Mouse (Mus musculus) cerebellum, adult 9-10 months (tissue): Measurements from ENCODE around the gene Hic1.

Source experiments
- DNase-seq: peaks from one replicate; pipeline ENCODE4 v3.0.0; 2022

The Hic1 gene

DNA sequence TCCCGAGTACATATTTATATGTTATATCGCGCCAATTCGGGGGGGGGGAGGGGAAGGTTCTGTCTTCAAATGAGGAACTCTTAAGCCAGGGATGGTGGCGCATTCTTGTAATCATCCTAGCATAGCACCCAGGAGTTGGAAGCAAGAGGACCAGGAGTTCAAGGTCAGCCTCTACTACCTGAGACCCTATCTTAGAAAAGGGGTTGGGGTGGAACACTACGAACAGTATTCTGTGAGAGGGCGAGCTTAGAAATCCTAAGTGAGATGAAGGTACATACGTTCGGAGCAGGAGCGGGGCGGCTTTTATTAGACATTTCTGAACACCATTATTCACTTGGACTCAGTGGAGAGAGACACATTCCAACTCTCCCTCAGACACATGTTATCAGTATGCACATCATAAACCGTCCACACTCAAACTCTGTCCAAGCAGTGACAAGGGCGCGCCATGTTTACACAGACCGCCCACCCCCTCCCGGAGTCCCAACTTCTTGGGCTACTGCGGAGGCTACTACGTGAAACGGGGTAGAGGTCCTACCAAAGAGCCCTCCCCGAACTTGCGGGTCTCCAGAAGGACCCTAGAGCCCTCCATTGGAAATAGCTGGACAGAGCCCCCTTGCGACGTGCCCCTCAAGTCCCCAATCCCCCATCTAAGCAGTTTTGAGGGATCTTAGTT lies at the start of gene Hic1:
Hic1 (minus strand) TSS at position 115 of the 676 bp plus-strand sequence.
- DNase-seq, result peak; percentile 66

DNA sequence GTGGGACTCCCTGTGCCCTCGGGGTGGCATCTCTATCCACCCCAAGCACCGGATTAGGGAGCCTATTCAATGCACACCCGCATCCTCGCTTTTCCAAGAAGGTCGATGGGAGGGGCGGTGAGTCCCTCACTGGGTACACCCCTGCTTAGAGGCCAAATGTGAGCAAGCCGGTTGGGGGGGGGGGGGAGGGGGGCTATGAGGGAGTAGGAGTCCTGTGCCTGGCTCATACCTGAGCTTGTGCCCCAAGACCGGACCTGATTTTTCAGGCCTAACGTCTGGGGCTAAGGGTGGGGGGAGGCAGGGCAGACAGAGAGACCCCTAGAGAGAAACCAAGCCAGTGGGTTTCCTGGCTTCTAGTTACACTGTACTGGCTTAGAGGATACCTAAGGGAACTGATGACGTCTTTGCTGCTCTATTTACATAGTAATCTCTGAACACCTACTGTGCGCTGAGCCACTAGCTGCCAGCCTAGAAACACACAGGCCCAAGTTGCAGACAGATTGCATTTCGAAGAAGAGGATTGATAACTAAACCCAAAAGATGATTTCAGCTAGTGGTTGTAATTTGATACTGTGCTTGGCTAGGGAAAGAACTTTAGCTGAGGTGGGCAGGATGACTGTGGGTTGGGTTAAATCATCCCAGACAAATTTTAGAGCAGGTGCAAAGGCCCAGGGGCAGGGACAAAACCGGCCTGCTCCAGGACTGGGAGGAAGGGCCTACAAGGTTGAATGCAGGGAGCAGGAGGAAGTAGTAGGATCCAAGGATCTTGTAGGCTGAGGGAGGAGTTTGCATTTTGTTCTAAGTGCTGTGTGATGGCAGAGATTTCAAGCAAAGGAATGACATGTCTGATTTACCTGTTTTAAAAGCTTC lies 45.0 kb upstream of the Hic1 start:
- DNase-seq, result no peak

DNA sequence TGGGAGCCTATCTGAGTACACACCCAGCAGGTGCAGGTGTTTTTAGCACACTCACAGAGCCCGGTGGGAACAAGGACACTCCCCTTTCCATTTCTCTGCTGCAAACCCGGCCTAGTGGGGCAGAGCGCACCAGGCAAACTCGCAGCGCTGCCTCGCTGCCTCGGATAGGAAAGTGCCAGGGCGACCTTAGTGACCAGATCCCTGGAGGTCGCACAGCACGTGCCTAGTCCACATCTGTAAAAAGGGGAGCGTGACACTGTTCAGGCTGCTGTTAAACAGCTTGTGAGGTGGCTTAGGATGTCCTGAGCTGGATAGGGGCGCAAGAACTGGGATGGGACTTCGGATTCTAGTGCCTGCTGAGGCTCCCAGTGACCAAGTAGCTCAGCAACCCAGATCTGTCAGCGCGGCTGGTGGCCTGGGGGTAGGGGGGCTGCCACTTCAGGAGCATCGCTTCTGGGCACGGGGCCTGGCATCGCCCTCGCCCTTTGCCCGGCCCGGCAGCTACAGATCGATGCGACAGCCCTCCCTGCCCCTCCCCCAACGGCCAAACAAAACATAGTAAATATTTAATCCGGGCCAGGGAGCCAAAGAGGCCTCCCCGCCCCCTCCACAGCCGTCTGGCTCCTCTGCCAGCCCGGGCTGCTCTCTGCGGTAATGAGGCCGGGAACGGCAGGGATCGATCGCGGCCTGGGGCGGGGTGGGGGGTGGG lies 44.2 kb upstream of the Hic1 start:
- peak; percentile 77 for DNase-seq

DNA sequence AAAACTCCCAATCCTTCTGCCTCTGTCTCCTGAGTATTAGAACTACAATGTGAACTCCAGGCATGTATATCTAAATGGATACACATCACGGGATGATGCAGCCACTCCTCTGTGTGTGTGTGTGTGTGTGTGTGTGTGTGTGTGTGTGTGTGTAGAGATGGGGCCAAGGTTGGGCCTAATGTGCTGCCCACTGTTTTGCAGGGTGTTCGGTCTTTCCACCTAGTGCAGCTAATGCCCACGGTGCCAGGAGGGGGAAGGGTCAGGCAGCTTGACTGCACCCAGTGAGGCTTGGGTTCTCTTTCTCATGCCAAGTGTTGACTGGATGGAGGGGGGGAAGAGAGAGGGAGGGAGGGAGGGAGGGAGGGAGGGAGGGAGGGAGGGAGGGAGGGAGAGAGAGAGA lies 43.6 kb upstream of the Hic1 start:
- peak; percentile 71 for DNase-seq

DNA sequence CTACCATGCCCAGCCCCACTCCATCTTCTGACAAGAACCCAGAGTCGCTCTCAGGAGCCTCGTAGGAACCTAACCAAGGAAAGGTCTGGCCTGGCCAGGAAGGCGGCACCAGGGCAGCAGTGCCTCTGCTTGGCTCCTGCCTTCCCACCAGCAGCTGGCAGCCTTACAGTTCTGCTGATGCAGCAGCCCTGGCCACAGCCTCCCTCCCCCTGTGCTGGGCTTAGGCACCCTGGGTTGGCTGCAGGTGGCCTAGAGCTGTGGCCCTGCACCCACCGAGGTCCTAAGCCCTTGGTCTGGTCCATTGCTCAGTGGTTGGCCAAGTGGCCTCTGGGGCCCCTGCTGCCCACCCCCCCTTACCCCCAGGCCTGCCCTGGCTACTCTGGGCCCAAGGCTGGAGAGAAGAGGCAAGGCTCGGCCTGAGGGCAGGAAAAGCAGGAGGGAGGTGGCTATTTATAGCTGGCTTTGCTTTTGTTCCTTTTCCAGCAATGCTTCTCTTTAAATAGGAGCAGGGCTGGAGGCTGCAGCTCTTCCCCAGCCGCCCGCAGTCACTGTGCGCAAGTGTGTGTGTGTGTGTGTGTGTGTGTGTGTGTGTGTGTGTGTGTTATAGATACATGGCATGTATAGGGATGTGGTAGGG lies 42.8 kb upstream of the Hic1 start:
- DNase-seq, result peak; percentile 79

DNA sequence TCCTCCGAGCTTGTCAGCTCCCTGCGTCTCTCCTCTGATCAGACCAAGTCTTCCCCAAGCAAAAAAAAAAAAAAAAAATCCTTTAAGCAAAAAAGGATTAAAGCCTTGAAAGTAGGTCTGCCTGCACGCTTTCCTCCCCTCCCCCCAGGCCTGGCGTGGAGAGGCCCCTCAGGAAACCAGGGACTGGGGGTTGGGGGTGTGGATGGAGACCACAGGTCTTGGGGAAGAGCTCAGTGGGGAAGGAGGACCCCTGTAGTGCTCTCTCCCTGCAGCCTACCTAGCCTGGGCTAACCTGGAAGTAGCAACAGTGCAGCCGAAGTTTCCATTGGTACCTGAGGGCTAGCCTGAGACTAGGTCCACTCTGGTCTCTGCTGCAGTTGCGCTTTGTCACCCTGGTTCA lies 41.4 kb upstream of the Hic1 start:
- DNase-seq, result peak; percentile 60

DNA sequence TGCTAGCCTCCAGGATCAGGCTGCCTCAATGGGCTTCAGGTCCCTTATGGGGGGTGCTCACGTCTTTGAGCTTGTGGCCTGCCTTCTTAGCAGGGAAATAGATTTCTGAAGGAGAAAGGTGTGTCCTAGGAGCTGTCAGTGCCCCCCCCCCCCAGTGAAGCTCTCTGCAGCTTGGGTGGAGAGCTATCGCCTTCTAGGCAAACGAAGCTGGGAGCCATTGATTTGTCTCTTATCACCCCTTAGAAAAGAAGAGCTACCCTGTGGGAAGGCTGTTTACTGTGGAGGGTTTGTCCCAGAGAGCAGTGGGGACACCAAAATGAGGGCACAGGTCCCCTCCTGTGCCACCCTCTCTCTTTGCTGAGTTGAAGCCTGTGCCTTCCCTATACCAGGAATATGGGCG lies 40.8 kb upstream of the Hic1 start:
- no peak for DNase-seq

DNA sequence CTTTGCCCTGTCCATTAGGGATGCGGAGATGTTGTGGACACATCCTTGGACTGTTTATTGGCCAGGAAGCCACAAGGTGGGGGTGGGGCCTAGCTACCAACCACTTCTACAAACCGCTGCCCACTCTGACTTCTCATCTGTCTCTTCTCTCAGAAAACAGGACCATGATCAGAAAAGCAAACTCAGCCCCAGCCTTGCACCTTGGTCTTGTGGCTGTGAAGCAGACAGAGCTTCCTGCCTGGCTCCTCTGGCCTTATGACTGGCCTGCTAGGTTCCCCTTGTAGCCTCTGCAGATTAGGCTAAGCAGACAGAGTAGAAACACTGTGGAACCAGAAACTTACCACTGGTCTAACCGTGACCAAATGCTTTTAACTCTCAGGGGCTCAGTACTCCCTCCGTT lies 40.0 kb upstream of the Hic1 start:
- no peak for DNase-seq

DNA sequence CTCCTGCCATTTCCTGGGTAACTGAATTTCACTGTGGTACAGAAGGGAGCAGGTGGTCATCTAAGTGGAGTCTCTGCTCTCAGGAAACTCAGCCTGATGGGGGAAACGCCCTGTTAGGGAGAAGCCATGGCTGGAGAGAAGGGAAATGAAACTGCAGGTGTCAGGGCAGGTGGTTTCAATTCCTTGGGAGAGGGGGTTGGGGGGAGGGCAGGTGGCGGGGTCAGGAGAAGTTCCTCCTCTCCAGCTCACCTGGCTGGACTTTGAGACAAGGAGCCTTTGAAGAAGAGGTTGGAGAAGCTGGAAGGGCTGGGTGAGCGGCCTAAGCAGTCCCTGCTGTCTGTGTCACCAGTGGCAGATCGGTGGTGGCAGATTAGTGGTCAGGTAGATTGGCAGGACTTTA lies 37.0 kb upstream of the Hic1 start:
- no peak for DNase-seq

DNA sequence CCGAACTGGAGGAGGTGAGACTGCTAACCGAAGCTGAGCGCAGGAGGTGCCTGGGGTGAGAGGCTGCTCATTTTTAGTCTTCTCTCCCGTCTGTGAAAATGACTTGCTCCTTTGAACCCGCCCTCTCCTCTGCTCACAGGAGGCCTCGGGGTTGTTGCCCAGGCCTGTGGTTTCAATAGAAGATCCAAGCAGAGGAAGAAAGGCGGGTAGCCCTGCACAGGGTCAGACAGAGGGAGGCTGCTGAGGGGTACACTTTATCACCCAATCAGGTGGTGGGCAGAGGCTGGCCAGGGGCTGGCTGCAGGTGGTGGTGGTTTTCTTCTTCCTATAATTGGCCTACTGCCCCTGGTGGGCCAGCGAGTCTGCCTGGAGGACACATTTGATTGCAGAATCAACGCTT lies 35.2 kb upstream of the Hic1 start:
- DNase-seq, result no peak

DNA sequence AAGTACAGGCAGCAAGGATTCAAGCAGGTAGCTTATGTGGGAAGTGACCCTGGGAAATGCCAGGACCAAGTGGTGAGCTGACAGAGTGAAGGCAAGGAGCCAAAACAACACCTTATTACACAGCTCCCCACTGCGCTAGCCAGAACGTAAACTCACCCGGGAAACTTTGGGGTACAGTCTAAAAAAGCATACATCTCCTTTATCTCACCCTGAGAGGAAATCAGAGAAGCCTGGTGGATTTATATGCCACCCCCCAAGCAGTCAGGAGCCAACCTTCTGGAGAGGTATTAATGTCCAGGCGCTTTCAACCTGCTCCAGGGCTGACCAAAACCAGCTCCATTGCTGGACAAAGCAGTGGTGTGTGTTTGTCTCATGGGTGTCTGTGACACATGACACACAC lies 34.6 kb upstream of the Hic1 start:
- peak; percentile 69 for DNase-seq

DNA sequence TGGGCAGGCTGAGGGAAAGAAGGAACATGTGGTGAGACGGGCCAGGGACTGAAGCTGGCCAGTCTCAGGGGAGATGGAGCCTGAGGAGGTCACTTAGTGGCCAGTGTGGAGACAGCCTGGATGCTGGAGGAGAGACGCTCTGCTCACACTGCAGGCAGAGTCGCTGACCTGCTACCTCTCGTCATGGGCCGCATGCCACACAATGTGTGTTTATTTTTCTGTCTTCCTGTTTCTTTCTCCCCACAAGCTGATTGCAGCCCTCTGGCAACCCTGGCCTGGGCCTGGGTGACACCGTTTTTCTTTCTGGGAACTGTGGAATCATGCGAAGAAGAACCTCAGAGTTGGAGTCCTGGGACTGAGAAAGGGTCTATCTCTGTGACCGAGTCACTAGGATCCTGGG lies 32.4 kb upstream of the Hic1 start:
- DNase-seq, result peak; percentile 52

DNA sequence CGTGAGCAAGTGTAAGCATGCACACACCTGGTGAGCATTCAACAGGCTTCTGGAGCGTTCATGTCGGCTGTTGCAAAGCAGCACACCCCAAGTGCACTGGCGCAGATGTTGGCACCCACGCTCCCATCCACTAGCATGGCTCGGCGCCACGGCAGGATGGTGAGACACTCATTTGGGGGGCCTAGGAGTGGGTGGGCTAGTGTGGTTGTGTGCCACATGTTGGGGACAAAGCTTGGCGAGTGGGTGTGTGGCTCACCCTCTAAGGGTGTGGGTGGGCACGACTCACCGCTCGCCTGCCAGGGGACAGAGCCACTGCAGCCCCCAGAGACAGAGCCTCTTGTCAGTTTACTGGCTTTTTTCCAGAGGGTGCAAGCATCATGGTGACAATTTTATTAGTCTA lies 31.6 kb upstream of the Hic1 start:
- DNase-seq, result no peak

DNA sequence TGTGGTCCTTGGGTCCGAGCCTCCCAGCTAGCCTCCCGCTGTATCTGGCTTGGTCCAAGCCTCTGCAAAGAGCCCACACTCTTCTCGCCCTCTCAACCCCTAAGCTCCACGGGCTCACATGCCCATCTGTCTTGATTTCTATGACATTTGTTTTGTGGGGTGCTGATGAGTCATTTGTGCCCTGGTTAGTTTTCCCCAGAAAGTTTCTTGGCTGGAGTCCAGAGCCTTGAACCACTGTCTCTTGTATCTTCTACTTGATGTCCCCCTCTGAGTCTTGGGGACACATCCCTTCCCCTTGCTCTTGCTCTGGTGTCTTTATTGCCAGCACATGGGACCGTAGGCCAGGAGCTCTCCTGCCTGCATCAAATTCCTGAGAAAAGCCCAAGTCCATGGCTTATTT lies 30.6 kb upstream of the Hic1 start:
- peak; percentile 60 for DNase-seq

DNA sequence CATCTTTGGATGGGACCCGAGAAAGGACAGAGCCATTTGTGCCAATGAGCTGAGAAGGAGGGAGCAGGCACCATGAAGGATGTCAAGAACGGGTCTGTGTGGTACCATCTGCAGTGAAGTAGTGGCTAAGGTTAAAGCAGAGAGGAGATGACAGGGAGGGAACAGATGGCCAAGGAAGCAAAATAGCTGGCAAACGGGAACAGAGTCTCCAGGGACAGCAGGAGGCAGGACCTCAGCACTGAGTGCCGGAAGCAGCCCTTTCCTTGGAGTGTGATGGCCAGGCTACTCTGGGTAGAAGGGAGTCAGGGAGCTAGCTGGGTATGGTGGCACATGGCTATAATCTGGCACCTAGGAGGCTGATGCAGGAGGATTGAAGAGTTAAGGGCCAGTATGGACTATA lies 29.5 kb upstream of the Hic1 start:
- DNase-seq, result peak; percentile 85

DNA sequence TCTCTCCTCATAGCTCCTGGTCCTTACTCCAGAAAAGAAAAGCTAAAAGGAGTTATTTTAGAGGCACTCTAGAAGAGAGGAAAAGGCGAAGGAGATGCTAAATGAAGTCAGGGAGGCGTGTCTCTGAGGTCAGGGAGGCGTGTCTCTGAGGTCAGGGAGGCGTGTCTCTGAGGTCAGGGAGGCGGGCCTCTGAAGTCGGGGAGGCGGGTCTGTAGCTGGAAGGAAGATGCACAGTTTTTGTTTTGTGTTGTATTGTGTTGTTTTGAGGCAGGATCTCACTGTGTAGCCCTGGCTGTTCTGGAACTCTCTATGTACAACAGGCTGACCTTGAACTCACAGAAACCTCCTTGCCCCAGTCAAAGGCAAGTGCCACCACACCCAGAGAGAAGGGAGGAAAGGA lies 28.6 kb upstream of the Hic1 start:
- no peak for DNase-seq

DNA sequence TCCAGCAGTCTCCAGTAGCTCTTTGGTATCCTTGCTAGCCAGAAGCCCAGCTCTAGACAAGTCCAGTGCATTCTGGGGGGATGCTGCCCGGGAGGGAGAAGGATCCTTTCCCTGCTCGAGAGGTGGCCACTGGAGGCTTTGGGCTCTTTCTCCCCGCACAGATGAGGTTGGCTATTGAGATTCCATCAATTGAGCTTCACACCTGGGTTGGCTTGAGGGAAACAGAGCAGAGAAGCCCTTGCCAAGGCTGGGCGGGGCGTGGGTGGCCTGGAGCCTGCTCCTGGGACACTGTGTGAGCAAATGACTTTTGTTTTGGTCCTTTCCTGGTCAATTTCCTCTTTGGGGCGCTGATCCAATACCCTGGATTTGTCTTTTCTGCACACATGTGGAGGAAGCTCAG lies 26.8 kb upstream of the Hic1 start:
- peak; percentile 72 for DNase-seq

DNA sequence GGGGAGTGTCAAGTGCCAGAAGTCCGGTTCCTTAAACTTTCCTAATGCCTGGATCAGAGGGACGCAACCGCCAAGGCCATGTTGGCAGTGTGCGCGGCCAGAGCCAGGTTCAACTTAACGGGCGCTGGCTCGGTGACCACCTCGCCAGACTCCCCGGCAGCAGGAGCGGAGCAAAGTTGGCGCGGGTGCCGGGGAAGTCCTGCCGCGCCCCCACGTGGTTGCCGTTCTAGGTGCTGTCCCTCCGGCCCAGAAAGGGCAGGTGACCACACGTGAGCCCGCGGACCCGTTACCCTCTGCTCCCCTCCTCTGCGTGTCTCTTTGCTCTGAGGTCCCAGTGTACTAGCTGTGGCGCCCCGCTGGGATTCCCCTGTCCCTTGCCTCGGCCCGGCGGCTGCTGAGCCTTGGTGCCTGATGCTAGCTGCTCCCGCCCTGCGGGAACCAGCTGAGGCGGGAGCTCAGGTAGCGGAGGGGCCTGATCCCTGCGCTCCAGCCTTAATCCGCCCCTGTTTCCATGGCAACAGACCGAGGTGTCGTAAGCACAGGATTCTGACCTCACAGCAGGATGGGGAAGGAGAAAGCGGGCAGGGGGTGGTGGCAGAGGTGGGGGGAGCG lies 25.6 kb upstream of the Hic1 start:
- peak; percentile 84 for DNase-seq

DNA sequence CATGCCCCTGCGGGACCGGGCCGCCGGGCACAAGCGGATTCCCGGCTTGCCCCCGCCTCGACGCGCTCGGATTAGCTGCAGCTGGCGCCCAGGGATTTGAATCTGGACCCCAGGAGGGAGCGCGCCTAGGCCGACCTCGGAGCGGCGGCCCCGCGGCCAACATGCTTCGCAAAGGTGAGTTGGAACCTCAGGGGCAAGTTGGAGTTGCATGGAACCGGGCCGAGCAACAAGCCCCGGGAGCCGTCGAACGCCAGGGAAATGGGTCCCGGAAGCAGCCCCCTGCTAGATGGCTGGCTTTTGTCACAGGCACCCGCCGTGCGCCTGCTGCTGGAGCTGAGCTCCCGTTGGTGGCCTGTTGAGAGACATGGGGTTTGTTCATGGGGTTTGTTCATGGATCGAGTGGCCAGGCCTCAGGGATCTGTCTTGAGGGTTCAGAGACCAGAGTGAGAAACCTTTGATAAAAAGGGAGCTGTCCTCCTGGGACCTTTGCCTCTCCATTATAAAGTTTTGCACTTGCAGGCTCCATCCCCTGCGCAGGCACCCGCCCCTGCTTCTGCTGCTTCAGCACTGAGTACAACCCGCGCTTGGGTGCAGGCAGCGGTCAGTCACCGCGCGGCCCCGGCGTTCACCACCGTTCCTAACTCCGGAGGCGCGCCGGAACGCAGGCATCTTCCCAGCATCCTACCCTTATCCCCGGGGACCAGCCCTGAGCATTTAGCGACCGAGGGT lies 25.0 kb upstream of the Hic1 start:
- DNase-seq, result peak; percentile 61

DNA sequence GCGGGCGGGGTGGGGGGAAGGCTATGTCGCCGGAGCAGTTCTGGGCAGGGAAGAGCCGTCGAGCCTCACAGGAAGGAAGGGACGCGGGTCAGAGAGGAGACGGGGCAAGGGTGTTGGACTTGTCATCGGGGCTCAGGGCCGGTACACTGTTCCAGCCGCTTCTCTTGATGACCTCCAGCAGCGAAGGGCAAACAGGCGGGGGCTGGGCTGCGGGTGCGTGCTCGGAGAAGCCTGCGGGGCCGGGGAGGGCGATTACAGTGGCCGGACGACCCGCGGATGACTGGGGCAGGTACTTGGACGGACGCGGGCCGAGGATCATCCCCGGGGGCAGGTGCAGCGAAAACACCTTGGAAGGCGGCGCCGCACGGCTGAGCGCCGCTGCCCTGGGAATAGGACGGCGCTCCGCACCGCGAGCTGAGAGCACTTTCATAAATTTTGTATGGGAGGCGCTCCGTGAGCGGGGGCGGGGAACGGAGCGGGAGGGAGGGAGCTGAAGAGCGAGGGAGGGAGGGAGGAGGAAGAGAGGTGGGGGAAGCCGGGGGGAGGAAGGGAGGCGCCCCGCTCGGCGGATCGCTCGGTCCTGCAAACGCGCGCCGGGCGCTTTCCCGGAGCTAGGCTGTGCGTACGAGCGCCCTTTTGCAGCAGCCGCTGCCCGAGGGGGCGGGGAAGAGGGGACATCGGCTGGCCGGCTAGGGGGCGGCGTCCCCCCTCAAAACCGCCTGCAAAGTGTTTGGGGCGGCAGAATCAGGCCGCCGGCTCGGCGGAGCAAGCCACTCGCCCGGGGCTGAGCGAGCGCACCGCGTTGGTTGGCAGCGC lies 24.1 kb upstream of the Hic1 start, which contains the start of gene Rtn4rl1:
Rtn4rl1 (plus strand) TSS at position 528 of the 816 bp plus-strand sequence.
- peak; percentile 80 for DNase-seq
